Comparison of ENCODE assay signal across 34 mouse cellular contexts in genomic region chr16:49772576-49772975, GRCm38 (mm10). TPM values are rescaled to one million over a fixed set of nuclear protein-coding genes. Genes with fewer than 3 reads are reported as not detected.
DNase-seq lines count a peak whose midpoint lies in the region; ATAC-seq and TF ChIP-seq lines count a peak whose summit lies in the region.
"Had no signal": no experiment of that assay in that cellular context is flagged by ENCODE, and none has a peak within 500 bp of the region (broad histone marks: within the 10 kb centered on the region; RNA-seq: fewer than 3 reads in every experiment).

No protein-coding gene starts in this region.

- no peak for TF ChIP-seq POLR2A in bone marrow, adult 2 months (IDR thresholded peaks at IDR 0.05; ENCODE audit: borderline replicate concordance, control insufficient read depth, low read depth, low read length)

- peak overlapping the region; percentile 28 for H3K4me2 ChIP-seq in liver, embryonic 13.5 days
- no peak overlapping the region for H3K4me2 ChIP-seq in midbrain, postnatal 0 days (ENCODE audit: low read depth, low read length, poor library complexity, severe bottlenecking)
- H3K4me2 ChIP-seq: embryonic facial prominence, embryonic 15.5 days; forebrain, embryonic 15.5 days; heart, embryonic 13.5 days; hindbrain, embryonic 14.5 days; kidney, embryonic 15.5 days; limb, embryonic 15.5 days; lung, embryonic 15.5 days; midbrain, embryonic 11.5 days; neural tube, embryonic 15.5 days had no signal

- peak overlapping the region; percentile 62 for H3K27ac ChIP-seq in bone marrow, adult 2 months (ENCODE audit: control insufficient read depth, insufficient read depth, low read depth, low read length, poor library complexity)
- H3K27ac ChIP-seq in liver, embryonic 13.5 days, result peak overlapping the region; percentile 99
- H3K27ac ChIP-seq in midbrain, postnatal 0 days (ENCODE audit: low read depth, low read length), result no peak overlapping the region
- H3K27ac ChIP-seq: embryonic facial prominence, embryonic 10.5 days; embryonic facial prominence, embryonic 15.5 days; forebrain, embryonic 15.5 days; heart, embryonic 13.5 days; hindbrain, embryonic 14.5 days; kidney, embryonic 15.5 days; layer of hippocampus, adult 2 months; limb, embryonic 15.5 days; lung, embryonic 15.5 days; neural tube, embryonic 15.5 days had no signal

- H3K36me3 ChIP-seq in liver, embryonic 13.5 days, result no peaks in the 10 kb centered on the region
- no peaks in the 10 kb centered on the region for H3K36me3 ChIP-seq in midbrain, postnatal 0 days (ENCODE audit: insufficient read depth, low read length)
- H3K36me3 ChIP-seq: embryonic facial prominence, embryonic 10.5 days; embryonic facial prominence, embryonic 15.5 days; forebrain, embryonic 15.5 days; heart, embryonic 13.5 days; kidney, embryonic 15.5 days; limb, embryonic 15.5 days; lung, embryonic 15.5 days; neural tube, embryonic 15.5 days had no signal

- ATAC-seq in liver, embryonic 13.5 days (ENCODE audit: low read depth), result no peak
- ATAC-seq in megakaryocyte, adult 5-6 weeks (ENCODE audit: poor library complexity, severe bottlenecking), result peak; percentile 13
- ATAC-seq in midbrain, postnatal 0 days (ENCODE audit: low FRiP score), result no peak
- ATAC-seq: forebrain, embryonic 15.5 days; inflammation-experienced regulatory T-cells, adult 6 months; midbrain, embryonic 16.5 days; Patski had no signal

- H3K4me1 ChIP-seq in bone marrow, adult 2 months (ENCODE audit: control insufficient read depth, insufficient read depth, low read length), result peaks cover 13% of the 10 kb centered on the region
- H3K4me1 ChIP-seq in liver, embryonic 13.5 days (replicated peaks), result peaks cover 92% of the 10 kb centered on the region
- H3K4me1 ChIP-seq in midbrain, postnatal 0 days (ENCODE audit: insufficient read depth, low read length), result no peaks in the 10 kb centered on the region
- H3K4me1 ChIP-seq: embryonic facial prominence, embryonic 10.5 days; embryonic facial prominence, embryonic 15.5 days; forebrain, embryonic 15.5 days; kidney, embryonic 15.5 days; limb, embryonic 15.5 days; lung, embryonic 15.5 days; neural tube, embryonic 15.5 days had no signal

- no peaks in the 10 kb centered on the region for H3K27me3 ChIP-seq in liver, embryonic 13.5 days
- H3K27me3 ChIP-seq in midbrain, postnatal 0 days (ENCODE audit: insufficient read depth, low read length), result no peaks in the 10 kb centered on the region
- H3K27me3 ChIP-seq: embryonic facial prominence, embryonic 15.5 days; forebrain, embryonic 15.5 days; heart, embryonic 13.5 days; kidney, embryonic 15.5 days; limb, embryonic 15.5 days; lung, embryonic 15.5 days; neural tube, embryonic 15.5 days; Patski had no signal

- DNase-seq in CD4-positive helper T cell, adult 2 months (ENCODE audit: low read depth, low spot score), result peak; percentile 75
- no peak for DNase-seq in liver, embryonic 13.5 days
- no peak for DNase-seq in midbrain, postnatal 0 days (ENCODE audit: low spot score)
- DNase-seq in ovary, postnatal 10 days (ENCODE audit: low spot score), result no peak
- no peak for DNase-seq in urinary bladder, postnatal 36 days (ENCODE audit: low spot score in 2 of 2)
- DNase-seq in layer of hippocampus, adult 8-10 months (ENCODE audit: low spot score in 2 of 2), result no peak
- DNase-seq: adrenal gland, postnatal 36 days; cerebellum, adult 8-10 months; cerebellum, postnatal 25 days; gastrocnemius, postnatal 10 days; heart, postnatal 10 days; kidney, adult 11 months; kidney, postnatal 36 days; layer of hippocampus, postnatal 36 days; left cerebral cortex, postnatal 4 days; right cerebral cortex, adult 18-20 months; spleen, adult 18-20 months had no signal

- TF ChIP-seq CTCF in bone marrow, adult 2 months (IDR thresholded peaks at IDR 0.05; ENCODE audit: control insufficient read depth, insufficient read depth, low read length), result no peak
- no peak for TF ChIP-seq CTCF in midbrain, postnatal 0 days (IDR thresholded peaks at IDR 0.05)

- H3K9me3 ChIP-seq in liver, embryonic 13.5 days (replicated peaks), result no peaks in the 10 kb centered on the region
- no peaks in the 10 kb centered on the region for H3K9me3 ChIP-seq in midbrain, postnatal 0 days (ENCODE audit: low read length)
- H3K9me3 ChIP-seq: embryonic facial prominence, embryonic 10.5 days; embryonic facial prominence, embryonic 15.5 days; forebrain, embryonic 15.5 days; G1E; heart, embryonic 13.5 days; kidney, embryonic 15.5 days; limb, embryonic 15.5 days; lung, embryonic 15.5 days; neural tube, embryonic 15.5 days had no signal

- no peak overlapping the region for H3K4me3 ChIP-seq in bone marrow, adult 2 months (replicated peaks; ENCODE audit: control insufficient read depth, low read depth, low read length)
- H3K4me3 ChIP-seq in liver, embryonic 13.5 days (replicated peaks), result no peak overlapping the region
- H3K4me3 ChIP-seq in midbrain, postnatal 0 days (ENCODE audit: low read depth, low read length), result no peak overlapping the region
- H3K4me3 ChIP-seq: embryonic facial prominence, embryonic 10.5 days; embryonic facial prominence, embryonic 15.5 days; forebrain, embryonic 15.5 days; heart, embryonic 13.5 days; kidney, embryonic 15.5 days; layer of hippocampus, adult 2 months; limb, embryonic 15.5 days; lung, embryonic 15.5 days; neural tube, embryonic 15.5 days had no signal

- peak overlapping the region; percentile 52 for H3K9ac ChIP-seq in liver, embryonic 13.5 days
- no peak overlapping the region for H3K9ac ChIP-seq in midbrain, postnatal 0 days (replicated peaks; ENCODE audit: low read length, poor library complexity, severe bottlenecking)
- H3K9ac ChIP-seq: embryonic facial prominence, embryonic 15.5 days; forebrain, embryonic 15.5 days; heart, embryonic 13.5 days; hindbrain, embryonic 14.5 days; kidney, embryonic 15.5 days; limb, embryonic 15.5 days; lung, embryonic 15.5 days; neural tube, embryonic 15.5 days had no signal

- 30% methylated on average over 1 of the region's 1 CpGs for WGBS in bone marrow, adult 2 months
- WGBS in liver, embryonic 13.5 days (ENCODE audit: insufficient replicate concordance), result 25% methylated on average over 1 of the region's 1 CpGs
- WGBS in midbrain, postnatal 0 days, result 76% methylated on average over 1 of the region's 1 CpGs

RNA-seq across cellular contexts. Expression of gene Cd47, which starts 27.8 kb away (rescaled TPM):
- polyA plus RNA-seq in bone marrow, adult 2 months (2011; ENCODE audit: insufficient read depth, insufficient read length, low replicate concordance, missing spikeins), result 159 and 163 TPM in 2 replicates
- polyA plus RNA-seq in liver, embryonic 13.5 days (2015; fragmentation: Nextera tagmentation; extraction: Ambion mirVana), result 301 and 344 TPM in 2 replicates
- total RNA-seq in megakaryocyte, adult 5-6 weeks (2015), result 343 and 360 TPM in 2 replicates
- 145 and 164 TPM in 2 replicates for total RNA-seq in megakaryocyte, adult 5-6 weeks (2017)
- 30.5 and 53.5 TPM in 2 replicates for total RNA-seq in midbrain, postnatal 0 days (2014; rRNA removed)
- polyA plus RNA-seq in midbrain, postnatal 0 days (2015; fragmentation: Nextera tagmentation; extraction: Ambion mirVana), result 163 and 185 TPM in 2 replicates
- total RNA-seq in layer of hippocampus, adult 8-10 months (2022), result 100 to 1,000 TPM; 206 to 235 (median 218) TPM
